Mouse (Mus musculus) heart, embryonic 14.5 days (tissue): ENCODE data around the gene Cdkl5. TPM values are rescaled to one million over a fixed set of nuclear protein-coding genes. Genes with fewer than 3 reads are reported as not detected.

Experiments
- ATAC-seq: fragments of 200-750 bp; cut with Nextera tagmentation; 2 replicates; pipeline ENCODE4 v1.8.0; 2017; ENCODE audit warnings: low read depth, moderate TSS enrichment; ENCODE audit not compliant: insufficient number of reproducible peaks, insufficient read depth, low FRiP score
- H3K27ac ChIP-seq, 2 experiments: fragments of 200-500 bp in 1 of 2; fragments of 300-500 bp in 1 of 2; sonication (generic) in 1 of 2; replicated peaks in 1 of 2; 2 replicates each; pipeline ENCODE4 v1.5.1; 2012 to 2014; ENCODE audit warnings: low read depth in 2 of 2, low read length in 2 of 2, control low read depth in 1 of 2, mild to moderate bottlenecking in 1 of 2, mixed read lengths in 1 of 2; ENCODE audit not compliant: control insufficient read depth in 1 of 2, insufficient read depth in 1 of 2
- H3K27me3 ChIP-seq: fragments of 300-500 bp; sonication (generic); 2 replicates; pipeline ENCODE4 v1.6.1; 2014; ENCODE audit warnings: mild to moderate bottlenecking, low read length, control low read depth; ENCODE audit not compliant: control insufficient read depth, insufficient read depth
- H3K36me3 ChIP-seq: fragments of 300-500 bp; sonication (generic); 2 replicates; pipeline ENCODE4 v1.6.1; 2014; ENCODE audit warnings: mild to moderate bottlenecking, control low read depth, low read length, mixed read lengths; ENCODE audit not compliant: control insufficient read depth, insufficient read depth
- H3K4me1 ChIP-seq, 2 experiments: fragments of 200-500 bp in 1 of 2; fragments of 300-500 bp in 1 of 2; sonication (generic) in 1 of 2; 2 replicates each; pipeline ENCODE4 v1.6.1; 2012 to 2014; ENCODE audit warnings: low read length in 2 of 2, control low read depth in 1 of 2, mixed read lengths in 1 of 2; ENCODE audit not compliant: control insufficient read depth in 2 of 2, insufficient read depth in 2 of 2
- H3K4me2 ChIP-seq: fragments of 300-500 bp; sonication (generic); 2 replicates; pipeline ENCODE4 v1.6.1; 2014; ENCODE audit warnings: mild to moderate bottlenecking, low read length
- H3K4me3 ChIP-seq, 2 experiments: fragments of 200-500 bp in 1 of 2; fragments of 300-500 bp in 1 of 2; sonication (generic) in 1 of 2; 2 replicates each; pipeline ENCODE4 v1.5.1; 2012 to 2014; ENCODE audit warnings: low read length in 2 of 2, mild to moderate bottlenecking in 2 of 2, control low read depth in 1 of 2, low read depth in 1 of 2, moderate library complexity in 1 of 2; ENCODE audit not compliant: control insufficient read depth in 1 of 2, insufficient read depth in 1 of 2
- H3K9ac ChIP-seq: fragments of 300-500 bp; sonication (generic); 2 replicates; pipeline ENCODE4 v1.6.1; 2014; ENCODE audit warnings: mild to moderate bottlenecking, low read length
- H3K9me3 ChIP-seq: fragments of 300-500 bp; sonication (generic); 2 replicates; pipeline ENCODE4 v1.6.1; 2016; ENCODE audit warnings: low read length, control low read depth; ENCODE audit not compliant: control insufficient read depth
- WGBS: fragments of 180-500 bp; shearing (Covaris S2); extraction: QIAGEN DNeasy Blood & Tissue Kit; methylation state at CpG from one replicate; pipeline ENCODE4 v1.1.7; 2014; 5-methylcytosine and 5-hydroxymethylcytosine counted together
- polyA plus RNA-seq: library from polyadenylated mRNA; unstranded; fragments of >200 nt; fragmentation: Nextera tagmentation; extraction: Ambion mirVana; gene quantifications from 2 replicates; pipeline ENCODE4 v1.2.1, GENCODE M21; 2014

The Cdkl5 gene
- polyA plus RNA-seq, 1 experiment from 2014 or later, result 2.8 TPM

DNA sequence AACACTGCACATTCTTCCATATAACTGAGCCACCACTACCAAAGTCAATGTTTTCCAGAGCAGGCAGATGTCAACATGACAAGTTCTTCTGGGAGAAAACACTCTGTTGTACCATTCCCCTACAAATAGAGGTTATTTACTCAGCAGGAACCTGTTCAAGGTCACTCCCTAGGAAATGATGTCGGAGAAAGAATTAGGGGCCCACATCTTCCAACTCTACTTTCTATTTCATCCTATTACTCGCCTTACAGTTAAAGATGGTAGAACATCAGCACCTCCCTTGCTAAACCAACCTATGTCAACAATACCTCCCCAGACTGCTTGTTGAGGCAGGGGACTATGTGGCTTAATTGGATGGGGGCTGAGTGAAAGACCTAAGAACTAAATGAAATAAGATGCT is 226.8 kb downstream of the Cdkl5 start, which contains the start of gene Rs1:
Gene Rs1, plus strand, starts transcription at position 301 of the 400 bp plus-strand sequence.
- Histone ChIP-seq H3K27me3 (no peaks in the 10 kb centered on the region), H3K4me2 (peak within 1 kb of the TSS; percentile 52), H3K9me3 (no peaks in the 10 kb centered on the region), H3K36me3 (no peaks in the 10 kb centered on the region), H3K4me1 (peaks cover 0 to 4% of the 10 kb centered on the region in 2 experiments; a peak in 1 of 4 replicates), H3K4me3 (peak within 1 kb of the TSS in 1 of 2 experiments; percentile 49; a peak in 1 of 4 replicates), H3K9ac (0 out of 2 replicates have a peak within 1 kb of the TSS, but pooled peaks have one; percentile 63), H3K27ac (no peak within 1 kb of the TSS)
- 77% methylated on average over 2 of the region's 2 CpGs for WGBS
- ATAC-seq, result no peak

DNA sequence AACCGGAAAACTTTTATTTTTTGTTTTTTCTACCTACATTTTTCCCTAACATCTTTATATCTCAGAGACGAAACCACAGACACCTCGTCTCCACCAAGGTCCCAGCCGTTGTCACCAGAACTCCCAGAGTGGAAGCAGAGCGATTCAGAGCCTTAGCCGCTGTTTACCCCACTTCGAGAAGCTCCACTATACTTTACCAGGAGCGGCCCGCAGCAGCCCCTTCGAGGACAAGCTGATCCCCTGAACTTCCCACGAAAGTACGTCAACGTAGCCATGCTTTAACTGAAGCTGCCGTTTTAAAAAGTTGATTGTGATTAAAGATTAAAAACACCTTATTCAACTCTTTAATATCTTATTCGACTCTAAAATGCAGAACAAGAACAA is 228.3 kb downstream of the Cdkl5 start:
- Histone ChIP-seq H3K27me3 (no peaks in the 10 kb centered on the region), H3K4me2 (peak overlapping the region; percentile 52), H3K27ac (0 out of 4 replicates have a peak overlapping the region, but pooled peaks of 1 of the 2 experiments have one; percentile 19), H3K4me3 (peak overlapping the region; percentile 49 to 66), H3K9me3 (no peaks in the 10 kb centered on the region), H3K9ac (peak overlapping the region; percentile 63), H3K4me1 (no peaks in the 10 kb centered on the region), H3K36me3 (no peaks in the 10 kb centered on the region)
- peak; percentile 72; the same call in 1 of the 2 replicates for ATAC-seq
- WGBS, result 29% methylated on average over 15 of the region's 15 CpGs

DNA sequence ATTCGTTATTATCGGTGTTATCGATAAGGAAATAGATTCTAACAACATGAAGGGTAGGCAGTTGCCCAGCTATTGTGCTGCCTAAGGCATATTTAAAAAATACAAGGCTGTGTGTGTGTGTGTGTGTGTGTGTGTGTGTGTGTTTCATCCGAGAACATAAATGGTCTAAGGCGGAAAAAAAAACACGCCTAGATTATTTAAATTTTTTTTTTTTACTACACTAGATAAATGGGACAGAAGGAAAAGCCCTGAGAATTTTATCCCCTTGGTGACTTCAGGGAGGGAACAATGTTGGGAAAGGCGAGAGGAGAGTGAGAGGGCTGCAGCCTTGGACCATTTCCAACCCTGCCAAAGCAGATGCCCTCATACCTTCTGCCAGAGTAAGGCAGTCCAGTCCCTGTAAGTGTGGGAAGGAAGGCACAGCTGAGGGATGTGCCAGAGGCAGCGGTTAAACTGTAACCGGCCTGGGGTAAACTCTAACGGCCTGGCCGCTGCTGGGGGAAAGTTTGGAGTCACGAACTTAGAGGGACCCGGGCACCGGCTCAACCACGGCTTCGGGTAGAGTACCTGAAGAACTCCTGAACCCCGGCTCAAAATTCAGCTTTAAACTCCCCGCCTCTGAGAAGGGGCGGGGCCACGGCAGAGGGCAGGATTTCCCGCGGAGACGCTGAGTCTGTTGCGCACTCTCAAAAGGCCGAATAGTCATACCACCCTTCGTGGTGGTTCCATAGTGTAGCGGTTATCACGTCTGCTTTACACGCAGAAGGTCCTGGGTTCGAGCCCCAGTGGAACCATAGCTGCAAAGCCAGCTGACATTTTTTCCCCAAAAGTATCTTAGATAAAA is 228.9 kb downstream of the Cdkl5 start:
- H3K27ac ChIP-seq, result no peak overlapping the region

DNA sequence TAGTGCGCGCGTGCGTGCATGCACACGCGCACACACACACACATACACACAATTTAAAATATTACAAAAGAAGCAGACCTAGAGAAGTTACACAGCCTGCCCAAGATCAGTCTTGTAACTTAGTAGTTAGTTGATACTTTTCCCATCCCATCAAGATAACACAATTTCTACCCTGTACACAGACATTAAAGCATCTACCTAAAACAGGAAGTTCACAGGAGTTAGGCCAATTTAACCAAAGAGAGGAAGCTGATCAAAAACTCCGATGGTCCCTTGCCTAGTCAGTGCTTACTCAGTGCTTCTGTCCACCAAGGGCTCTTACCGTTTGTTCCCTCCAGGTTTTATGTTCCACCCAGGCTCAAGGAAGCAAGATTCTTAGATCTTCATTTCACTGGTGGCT is 243.7 kb downstream of the Cdkl5 start:
- Histone ChIP-seq H3K9ac (no peak overlapping the region), H3K36me3 (no peaks in the 10 kb centered on the region), H3K9me3 (no peaks in the 10 kb centered on the region), H3K27me3 (no peaks in the 10 kb centered on the region), H3K4me2 (no peak overlapping the region), H3K4me1 (no peaks in the 10 kb centered on the region), H3K4me3 (no peak overlapping the region), H3K27ac (no peak overlapping the region)
- WGBS, result 94% methylated on average over 8 of the region's 8 CpGs
- no peak for ATAC-seq

More for the DNA sequence above, 228.9 kb downstream of the Cdkl5 start:
- 28% methylated on average over 30 of the region's 30 CpGs for WGBS
- Histone ChIP-seq H3K36me3 (no peaks in the 10 kb centered on the region), H3K4me3 (peak overlapping the region; percentile 49 to 75), H3K9me3 (no peaks in the 10 kb centered on the region), H3K4me2 (peak overlapping the region; percentile 52), H3K27me3 (no peaks in the 10 kb centered on the region), H3K9ac (peak overlapping the region; percentile 63), H3K4me1 (no peaks in the 10 kb centered on the region)
- ATAC-seq, result peak; percentile 89

DNA sequence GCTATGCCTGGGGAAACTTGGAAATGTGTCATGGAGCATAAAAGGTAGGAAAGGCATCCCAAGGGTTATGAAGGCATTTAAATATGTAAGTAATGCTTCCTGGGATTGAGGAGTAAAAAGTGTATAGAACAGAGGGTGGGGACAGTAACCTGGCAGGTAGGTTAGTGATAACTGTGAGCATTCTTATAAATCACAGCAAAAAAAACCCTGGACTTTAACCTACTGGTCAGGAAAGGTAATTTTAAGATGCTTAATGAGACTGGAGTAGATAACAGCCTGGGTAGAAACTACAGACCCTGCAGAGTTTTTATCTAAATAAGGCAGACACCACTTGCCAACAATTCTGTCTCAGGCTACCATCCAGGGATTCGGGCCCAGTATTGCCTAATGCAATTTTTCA is 245.9 kb downstream of the Cdkl5 start:
- H3K36me3 ChIP-seq, result no peaks in the 10 kb centered on the region
- H3K4me1 ChIP-seq, result no peaks in the 10 kb centered on the region
- 48% methylated on average over 1 of the region's 1 CpGs for WGBS
- no peaks in the 10 kb centered on the region for H3K9me3 ChIP-seq
- H3K4me2 ChIP-seq, result no peak overlapping the region
- H3K27ac ChIP-seq, result no peak overlapping the region
- no peak for ATAC-seq
- no peaks in the 10 kb centered on the region for H3K27me3 ChIP-seq
- no peak overlapping the region for H3K4me3 ChIP-seq
- H3K9ac ChIP-seq, result no peak overlapping the region

DNA sequence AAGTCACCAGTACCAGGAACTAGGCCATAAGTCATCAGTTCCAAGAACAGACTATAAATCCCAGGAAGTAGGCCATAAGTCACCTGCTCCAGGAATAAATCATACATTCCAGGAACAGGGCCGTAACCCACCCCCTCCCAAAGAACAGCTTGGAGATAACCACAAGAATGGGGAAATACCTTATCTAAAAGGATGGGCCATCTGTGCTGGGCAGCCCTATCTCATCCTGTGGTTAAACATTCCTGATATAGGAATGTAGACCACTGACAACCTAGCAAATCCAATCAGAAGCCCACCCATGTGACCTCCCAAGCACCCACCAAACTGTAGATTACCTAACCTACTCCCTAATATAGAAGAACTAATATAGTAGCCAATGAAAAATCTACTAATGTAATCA is 249.1 kb downstream of the Cdkl5 start:
- Histone ChIP-seq H3K9me3 (no peaks in the 10 kb centered on the region), H3K27me3 (no peaks in the 10 kb centered on the region), H3K36me3 (no peaks in the 10 kb centered on the region), H3K9ac (no peak overlapping the region), H3K4me3 (no peak overlapping the region), H3K4me2 (no peak overlapping the region), H3K4me1 (no peaks in the 10 kb centered on the region), H3K27ac (no peak overlapping the region)
- 56% methylated on average over 1 of the region's 1 CpGs for WGBS
- no peak for ATAC-seq

DNA sequence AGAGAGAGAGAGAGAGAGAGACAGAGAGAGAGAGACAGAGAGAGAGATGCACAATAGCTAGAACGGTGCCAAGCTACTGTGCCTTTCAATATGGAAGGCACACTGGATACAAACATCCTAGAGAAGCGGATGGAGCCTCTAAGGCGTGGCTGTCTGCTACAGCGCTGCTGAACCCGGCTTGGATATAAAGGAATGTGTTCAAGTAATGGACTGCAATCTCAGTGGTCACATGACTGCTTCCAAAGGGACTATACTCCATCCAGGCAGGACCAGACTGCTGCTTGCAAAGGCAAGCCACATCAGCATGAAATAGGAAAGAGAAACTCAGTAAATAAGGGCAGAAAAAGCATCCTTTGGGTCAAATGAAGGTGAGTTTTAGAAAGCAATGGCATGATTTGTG is 258.9 kb downstream of the Cdkl5 start, which contains the start of gene Ppef1:
Gene Ppef1, minus strand, starts transcription at position 116 of the 400 bp plus-strand sequence.
- 67% methylated on average over 5 of the region's 5 CpGs for WGBS
- Histone ChIP-seq H3K9ac (no peak within 1 kb of the TSS), H3K4me3 (no peak within 1 kb of the TSS), H3K27ac (no peak within 1 kb of the TSS), H3K4me1 (no peaks in the 10 kb centered on the region), H3K4me2 (no peak within 1 kb of the TSS), H3K27me3 (no peaks in the 10 kb centered on the region), H3K36me3 (no peaks in the 10 kb centered on the region), H3K9me3 (no peaks in the 10 kb centered on the region)
- ATAC-seq, result no peak
